Mouse (Mus musculus): ENCODE measurements around the gene Ebf1.

Gene Ebf1

DNA sequence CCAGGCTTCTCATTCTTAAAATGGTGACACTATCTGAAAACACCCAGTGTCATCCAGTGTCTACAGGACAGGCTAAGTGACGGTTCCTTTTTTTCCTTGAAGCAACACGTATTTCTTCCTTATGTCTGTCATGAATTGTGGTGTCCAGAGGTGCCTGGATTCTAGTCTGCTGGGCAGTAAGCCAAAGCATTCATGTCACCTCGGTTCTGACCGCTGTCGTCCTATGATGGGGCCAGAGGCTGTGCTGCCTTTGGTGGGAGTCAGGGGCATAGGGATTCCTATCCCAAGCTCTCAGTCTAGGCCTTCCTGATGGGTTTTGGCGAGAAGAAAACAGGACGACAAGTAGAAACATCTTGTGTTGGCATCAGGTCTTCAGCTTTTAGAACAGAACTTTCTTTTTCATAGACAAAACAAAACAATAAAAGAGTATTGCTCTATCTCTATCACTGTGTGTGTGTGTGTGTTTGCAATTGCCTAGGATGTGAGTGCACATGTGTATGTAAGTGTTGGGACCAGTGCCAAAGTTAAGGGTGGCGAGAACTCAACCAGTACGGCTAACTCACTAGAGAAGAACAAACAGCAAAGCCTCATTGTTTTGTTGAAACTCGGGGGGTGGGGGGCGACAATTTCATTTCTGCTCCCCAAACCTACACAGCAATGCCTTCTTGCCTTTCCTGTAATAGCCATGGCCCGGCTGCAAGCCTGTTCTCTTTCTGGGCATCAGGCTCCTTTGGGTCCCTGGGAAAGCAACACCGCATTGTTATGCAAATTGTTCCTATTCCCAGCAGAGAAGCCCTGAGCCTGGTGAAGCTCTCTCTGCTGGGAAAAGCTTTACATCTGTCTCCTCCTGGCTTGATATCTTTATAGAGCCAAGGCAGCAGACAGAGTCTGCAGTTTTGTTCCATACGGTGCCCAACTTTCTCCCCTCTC lies 224.3 kb downstream of the Ebf1 start:
- DNase-seq (ENCODE audit: low spot score in 2 of 2) = no peak

DNA sequence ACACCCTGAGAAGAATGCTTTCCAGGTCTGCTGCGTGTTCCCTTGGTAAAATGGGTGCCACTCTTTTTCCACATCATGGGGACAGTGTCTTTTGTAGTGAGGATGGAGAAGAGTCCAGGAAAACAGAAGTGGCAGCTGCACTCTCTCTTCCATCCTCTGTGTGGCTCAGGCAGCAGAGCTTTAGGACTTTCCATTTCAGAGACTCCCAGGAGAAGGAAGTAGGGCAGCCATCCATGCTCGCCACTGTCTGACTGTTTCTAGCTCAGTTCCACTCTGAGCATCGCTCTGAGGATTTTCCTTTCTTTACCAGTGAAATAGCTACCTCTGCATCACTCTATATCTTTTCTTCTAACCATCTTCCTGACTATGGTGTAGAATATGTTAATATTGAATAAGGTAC lies 234.8 kb downstream of the Ebf1 start:
- no peak for DNase-seq (ENCODE audit: low spot score in 2 of 2)

DNA sequence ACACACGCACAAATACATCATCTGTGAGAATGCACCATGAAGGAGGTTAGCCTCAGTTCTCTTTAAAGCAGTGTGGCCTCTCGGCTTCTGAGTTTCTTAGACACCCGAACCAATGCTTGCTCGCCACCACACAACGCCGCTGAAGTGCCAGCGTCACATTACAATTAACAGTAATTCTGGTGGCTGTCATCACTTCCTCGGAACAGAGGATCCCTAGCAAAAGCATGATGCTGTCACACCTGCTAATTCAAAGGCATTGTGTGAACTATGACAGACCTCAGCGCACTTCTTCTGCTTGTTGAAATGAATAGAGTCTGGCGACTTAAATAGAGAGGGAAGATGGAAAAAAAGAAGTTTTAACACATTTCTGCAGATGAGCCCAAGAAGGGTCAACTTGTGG lies 235.8 kb downstream of the Ebf1 start:
- no peak for DNase-seq (ENCODE audit: low spot score in 2 of 2)

DNA sequence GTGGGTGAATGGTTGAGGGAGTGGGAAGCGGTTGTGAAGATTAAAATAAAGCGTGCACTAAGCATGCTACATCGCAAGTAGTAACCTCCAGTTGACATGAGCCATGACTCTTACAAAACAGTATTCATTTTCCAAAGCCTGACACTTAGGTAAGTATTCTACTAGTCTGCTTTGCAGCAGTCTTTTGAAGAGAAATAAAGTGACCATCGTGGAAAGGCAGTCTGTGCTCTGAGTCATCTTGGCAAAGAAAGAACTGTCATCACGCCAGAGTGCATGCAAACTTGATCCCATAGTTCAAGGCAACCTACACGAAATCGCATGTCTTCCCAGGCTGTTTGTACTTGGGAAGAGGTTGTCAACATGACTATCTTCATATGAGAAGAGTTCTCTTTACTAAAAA lies 237.4 kb downstream of the Ebf1 start:
- no peak for DNase-seq (ENCODE audit: low spot score in 2 of 2)

DNA sequence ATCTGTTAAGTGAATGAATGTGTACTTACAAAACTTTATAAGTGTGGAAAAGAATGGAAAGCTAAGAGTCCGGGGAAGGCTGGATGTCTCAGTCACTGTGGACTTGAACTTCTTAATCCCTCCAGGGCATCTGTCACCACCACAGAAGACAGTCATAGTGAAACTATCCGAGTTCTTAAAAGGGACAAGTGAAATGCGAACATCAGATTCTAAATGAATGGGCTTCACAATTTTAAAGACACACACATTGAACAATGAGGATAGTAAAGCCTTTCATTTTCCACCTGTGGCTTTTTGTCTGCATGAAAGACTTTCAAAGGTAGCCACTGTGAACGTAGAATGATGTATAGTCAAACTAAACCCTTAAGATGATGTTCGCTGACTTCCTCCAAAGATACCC lies 244.0 kb downstream of the Ebf1 start:
- no peak for DNase-seq (ENCODE audit: low spot score in 2 of 2)

DNA sequence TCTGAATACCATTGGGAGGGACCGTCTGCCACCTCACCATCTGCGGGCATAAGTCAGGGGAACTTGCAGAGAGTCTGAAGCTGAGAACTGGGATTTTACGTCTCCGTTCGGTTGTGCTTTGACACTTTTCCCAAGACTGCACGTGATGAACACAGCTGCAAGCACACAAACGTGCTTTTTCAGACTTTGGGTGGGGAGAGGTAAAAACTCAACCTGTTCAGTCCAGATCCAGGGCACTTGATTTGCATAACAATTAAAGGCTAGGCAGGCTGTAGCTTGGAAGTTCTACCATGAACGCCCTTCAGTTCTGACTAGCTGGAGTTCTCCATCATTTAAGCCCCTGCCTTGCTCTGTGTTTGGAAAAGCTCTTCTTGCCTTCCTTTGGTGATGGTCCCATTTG lies 246.8 kb downstream of the Ebf1 start:
- DNase-seq (ENCODE audit: low spot score in 2 of 2) = no peak

DNA sequence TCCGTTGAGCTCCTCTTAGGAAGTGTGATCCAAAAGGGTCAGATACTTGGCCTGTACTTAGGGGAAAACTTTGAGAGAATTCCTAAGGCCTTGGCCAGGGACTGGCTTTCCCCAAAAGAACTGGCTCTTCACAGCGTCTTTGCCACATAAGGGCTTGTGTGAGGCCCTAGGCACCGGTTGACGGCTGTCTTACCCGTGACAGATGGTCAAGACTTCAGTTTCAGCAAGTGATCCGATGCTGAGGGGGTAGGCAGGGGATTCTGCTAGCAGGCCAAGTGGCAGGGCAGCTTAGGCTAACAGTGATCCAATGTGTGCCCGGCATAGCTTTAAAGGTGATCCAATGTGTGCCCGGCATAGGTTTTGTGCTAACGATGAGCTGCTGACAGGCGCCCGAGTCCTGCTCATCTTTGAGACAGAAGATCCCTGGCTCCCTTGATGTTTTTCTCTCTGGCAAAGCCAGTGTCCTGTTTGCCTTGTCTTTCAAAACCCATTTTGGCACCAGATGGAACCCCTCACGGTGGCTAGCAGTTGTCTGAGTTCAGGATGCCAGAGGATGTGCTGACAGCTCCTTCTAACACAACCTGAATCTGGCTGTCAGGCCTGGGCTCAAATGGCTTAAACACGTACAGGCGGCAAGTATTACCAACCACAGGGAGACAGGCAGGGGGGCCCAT lies 249.5 kb downstream of the Ebf1 start:
- DNase-seq (ENCODE audit: low spot score in 2 of 2) = no peak

DNA sequence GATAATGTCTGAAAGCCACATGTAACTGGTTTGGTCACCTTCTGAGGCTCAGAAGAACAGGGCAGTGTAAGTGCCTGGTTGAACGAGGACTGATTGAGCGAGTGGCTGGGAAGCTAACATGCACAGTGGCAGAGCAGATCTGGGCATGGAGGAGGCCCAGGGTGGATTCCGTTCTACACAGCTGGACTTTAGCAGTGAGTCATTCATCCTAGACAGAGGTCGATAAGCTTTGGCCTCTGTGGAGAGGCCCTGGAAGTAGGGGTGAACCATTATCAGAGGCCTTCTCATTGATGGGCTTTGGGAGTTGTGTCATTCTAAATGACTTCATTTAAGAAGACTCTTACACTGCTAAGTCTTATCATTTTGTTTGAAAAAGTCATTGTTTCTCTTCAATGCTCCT lies 250.3 kb downstream of the Ebf1 start:
- DNase-seq (ENCODE audit: low spot score in 2 of 2) = no peak

DNA sequence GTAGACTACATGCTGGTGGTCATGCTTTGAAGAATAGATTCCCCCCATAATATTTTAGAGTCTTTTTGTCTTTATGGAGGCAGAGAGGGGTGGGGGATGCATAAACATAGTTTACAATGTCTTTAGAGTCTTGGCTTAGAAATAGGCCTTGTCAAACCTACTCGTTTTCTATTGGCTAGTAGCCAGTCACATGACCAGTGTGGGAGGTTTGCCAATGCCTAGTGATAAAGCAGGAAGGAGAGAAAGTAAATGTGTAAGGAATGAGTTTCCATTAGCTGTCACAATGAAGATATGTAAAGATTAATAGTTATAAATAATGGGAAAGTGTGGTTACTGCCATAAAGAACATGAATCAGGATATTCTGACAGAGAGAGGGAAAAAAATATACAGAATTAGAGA lies 256.8 kb downstream of the Ebf1 start:
- DNase-seq (ENCODE audit: low spot score in 2 of 2) = no peak

DNA sequence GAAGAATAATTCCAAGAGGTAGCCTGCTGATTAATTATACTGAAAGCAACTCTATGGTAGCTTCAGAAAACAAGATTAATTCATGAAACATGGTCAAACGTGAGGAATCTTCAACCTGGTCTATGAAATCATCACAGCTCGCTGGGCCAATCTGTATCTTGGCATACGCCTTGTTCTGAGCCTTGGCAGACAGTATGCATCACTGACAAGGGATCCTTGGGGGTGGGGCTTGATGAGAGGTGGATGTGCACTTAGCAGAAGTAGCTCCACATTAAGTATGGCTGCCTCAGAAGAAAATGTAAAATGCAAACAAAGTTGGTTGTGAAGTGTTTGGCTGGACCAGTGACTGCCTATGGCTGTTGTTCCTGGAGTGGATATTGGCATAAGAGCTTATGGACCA lies 258.1 kb downstream of the Ebf1 start:
- DNase-seq (ENCODE audit: low spot score in 2 of 2) = no peak

DNA sequence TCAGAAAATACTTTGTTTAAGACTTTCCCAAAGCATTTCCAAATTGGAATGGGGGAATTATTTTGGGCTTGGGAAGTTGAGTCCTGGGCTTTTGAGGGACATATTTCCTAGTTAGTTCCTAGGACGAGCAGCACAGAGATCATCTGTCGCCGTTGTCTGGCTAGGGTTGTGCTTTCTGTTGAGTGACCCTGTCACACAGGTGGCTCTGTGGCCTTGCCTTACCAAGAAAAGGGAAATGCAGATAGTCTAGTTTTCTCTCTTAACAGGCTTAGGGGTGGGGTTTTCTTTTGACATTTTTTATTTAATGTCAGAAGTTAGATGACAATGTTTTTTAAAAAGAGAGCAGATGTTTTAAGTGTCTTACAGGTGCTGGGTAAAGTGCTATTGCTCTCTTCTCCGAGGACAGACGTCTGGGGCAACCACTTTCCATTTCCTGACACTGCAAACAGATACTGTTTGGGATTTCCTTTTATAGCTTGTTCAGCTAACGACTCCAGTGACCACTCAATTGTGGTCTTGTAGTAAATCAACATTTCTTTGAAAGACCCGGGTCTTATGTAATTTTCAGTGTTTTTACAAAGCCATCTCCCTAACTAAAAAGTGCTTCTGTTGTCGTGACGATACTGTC lies 264.1 kb downstream of the Ebf1 start:
- DNase-seq (ENCODE audit: low spot score in 2 of 2) = no peak

DNA sequence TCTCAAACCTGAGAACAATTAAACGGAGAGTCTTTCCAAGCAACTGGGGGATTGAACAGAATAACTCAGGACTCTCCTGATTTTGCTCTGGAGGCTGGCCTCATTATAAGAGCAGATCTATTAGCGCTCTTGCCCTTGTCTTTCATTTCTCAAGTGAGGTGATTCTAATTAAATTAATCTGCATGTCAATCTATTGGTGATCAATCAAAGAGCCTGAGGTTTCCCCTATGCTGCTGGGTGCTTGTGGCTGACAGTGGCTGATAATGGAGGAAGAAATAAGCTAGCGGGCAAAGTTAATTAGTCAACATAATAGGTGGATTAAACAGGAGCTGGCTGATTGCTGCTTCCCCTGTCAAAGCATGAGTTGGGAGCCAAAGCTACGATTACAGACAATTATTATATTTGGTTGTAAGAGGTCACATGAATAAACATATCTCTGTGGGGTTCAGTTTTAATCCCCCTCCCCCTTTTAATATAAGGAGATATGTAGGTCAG lies 265.4 kb downstream of the Ebf1 start:
- DNase-seq (ENCODE audit: low spot score in 2 of 2) = no peak

DNA sequence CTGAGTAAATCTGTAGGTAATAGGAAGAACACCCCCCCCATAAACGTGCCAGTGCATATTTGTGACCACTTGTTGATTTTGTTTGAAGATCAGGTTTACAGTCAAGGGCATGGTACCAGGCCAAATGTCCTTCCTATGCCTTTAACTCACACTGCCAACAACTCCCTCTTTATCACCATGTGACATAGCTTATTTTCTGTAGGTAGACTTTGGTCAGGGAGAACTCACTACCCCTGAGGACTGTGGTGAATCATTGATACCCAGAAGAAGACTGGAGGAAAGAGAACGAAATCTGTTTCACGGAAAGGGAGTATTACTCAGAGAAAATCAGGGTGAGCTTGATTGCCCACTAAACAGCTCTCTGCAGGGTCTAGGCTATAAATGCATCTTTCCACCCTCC lies 267.2 kb downstream of the Ebf1 start:
- DNase-seq (ENCODE audit: low spot score in 2 of 2) = no peak

DNA sequence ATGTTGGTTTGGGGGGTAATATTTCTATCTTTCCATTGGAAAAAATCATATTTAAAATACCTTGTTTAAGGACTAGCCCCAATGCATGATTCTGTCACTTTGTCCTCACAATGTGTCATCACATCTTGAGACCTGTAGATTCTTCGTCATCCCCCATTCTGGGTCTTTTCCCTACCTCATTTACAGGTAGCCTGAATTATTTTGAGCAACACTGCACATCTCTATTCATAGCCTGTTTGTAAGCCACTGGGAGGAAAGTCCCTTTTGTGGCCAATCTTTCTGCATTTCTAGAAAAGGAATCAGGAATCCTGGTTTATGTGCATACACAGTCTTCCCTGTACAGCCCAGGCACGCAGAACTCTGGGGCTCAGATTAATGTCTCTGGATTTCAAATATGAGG lies 269.8 kb downstream of the Ebf1 start:
- no peak for DNase-seq (ENCODE audit: low spot score in 2 of 2)

DNA sequence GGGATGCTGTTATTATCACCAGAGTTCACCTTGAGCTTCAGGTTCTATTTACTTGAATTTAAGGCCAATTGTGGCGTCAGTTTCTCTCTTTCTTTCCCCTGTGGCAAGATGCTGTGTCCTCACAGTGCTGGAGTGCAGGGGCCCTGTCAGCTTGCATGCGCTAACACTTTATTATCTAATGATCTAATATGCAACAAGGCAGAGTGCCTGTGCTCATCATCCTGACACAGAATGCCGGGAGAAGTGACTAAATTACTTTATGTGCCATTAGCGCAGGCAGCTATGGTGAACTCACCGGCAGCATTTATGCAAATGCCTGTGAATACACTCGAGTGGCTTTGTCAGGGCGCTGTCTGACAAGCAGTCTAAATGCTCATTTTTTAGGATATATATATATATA lies 270.6 kb downstream of the Ebf1 start:
- no peak for DNase-seq (ENCODE audit: low spot score in 2 of 2)

DNA sequence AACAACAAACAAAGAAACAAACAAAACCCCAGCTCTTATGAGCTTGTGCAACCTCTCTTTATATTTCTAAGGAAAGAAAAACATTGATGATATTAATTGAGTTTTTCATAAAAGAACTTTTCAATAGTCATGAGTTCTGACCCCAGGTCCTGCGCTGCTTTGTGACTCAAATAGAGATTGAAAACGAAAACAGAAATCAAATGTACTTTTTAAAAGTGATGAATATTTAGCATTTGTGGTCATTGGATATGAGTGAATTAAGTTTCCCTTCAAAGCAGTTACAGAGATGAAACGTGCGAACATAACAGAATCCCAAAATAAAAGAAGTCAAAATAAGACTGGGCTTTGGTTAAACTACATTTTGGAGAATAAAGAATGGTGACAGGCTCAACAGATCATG lies 271.3 kb downstream of the Ebf1 start:
- no peak for DNase-seq (ENCODE audit: low spot score in 2 of 2)

DNA sequence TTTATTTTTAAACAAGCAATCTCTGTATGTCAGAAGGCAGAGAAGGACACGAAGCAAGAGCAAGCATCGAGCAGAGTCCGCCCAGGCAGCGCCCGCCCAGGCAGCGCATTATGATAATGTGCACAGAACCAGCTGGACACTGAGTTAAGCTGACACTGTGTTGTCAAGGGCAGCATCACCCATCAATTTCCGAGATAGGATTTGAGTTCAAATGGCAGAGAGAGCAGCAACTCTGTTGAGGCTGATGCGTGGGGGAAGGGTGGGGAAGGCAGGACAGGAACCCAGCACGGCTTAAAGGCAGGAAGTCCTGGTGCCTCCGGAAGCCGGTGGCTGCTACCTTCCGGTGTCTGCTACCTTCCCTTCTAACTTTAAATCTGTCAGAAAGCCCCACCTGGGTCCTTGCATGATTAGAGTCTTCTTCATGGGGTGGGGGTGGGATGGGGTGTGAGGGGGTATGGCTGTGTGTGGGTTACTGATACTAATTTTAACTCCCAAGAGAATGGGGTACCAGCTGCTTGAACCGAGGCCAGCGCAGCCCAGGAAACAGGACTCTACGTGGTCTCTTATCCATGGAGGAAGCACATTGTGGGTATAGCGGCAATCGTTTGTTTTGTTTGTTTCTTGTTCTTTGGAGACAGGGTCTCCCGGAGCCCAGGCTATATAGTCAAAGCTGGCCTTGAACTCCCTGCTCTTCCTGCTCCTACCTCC lies 275.9 kb downstream of the Ebf1 start:
- no peak for DNase-seq (ENCODE audit: low spot score in 2 of 2)

DNA sequence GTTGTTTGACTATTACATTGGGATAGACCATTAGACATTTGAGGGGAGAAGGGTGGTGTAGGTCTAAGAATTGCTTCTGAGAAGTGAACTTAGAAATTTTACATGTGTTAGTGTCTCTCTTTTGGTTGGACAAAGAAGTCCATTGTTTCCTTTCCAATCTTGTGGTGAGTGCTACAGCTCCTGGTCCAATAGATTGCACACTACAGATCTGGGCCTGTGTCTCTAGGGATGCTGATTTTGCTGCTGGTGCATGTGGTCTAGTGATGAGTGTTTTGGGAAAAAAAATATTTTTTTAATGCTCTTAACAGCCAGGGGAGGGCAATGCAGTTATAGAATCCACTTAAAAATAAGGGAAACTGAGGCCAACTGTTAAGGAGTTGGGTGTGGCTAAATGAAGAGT lies 276.9 kb downstream of the Ebf1 start:
- no peak for DNase-seq (ENCODE audit: low spot score in 2 of 2)

DNA sequence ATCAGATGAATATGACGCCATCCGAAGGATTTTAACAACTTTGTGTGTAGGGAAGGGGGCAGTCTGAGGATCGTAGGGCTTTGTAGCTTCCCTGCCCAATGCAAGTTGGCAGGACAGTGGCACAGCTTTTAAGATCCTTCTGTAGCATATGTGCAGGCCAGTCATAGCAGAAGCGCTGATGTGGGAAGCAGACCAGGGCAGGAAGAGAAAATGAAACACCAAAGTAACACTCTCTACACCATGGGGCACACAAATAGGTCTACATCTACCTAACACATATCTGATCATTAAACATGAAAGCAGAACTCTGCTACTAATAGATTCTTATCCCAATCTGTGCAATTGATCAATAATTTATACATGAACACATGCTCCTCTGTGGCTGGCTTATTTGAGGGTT lies 277.7 kb downstream of the Ebf1 start:
- no peak for DNase-seq (ENCODE audit: low spot score in 2 of 2)

DNA sequence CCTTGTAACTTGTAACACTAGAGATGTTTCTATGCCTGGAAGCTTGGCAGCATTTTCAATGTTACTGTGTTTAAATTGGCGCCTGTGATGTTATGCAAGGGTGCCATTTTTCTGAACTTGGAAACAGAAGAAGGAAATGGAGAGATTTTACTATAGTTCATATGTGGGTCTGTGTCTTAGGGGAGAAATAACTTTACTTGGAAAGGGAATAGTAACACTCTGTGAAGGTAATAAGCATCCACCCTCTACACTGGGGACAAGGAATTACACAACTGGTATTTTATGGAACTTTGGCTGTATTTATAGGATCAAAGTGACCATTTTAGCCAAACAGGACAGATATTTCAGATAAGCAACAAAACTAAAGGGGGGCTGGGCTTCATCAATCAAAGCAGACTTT lies 278.8 kb downstream of the Ebf1 start:
- no peak for DNase-seq (ENCODE audit: low spot score in 2 of 2)

DNA sequence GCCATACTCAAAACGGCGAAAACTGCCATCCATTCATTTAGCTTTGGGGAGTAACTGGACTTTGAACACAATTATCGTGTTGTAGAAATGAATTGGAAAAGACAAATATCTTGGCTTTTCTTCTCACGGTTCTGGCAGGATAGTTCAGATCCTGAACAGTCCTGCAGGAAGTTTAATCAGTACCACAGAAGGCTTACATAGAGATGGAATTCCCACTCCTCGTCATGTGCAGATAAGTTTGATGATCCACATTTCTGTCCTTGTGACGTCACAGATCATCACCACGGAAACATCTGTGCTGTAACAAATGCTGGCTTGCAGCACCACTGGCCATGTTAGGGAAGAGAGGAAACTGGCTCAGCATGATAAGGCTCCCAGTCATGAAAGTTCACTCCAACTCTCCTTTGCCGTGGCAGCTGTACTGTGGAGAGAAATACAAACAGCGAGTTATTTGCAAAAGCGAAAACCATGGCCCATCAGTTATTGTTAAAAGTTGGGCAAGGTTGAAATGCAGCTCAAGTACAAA lies 280.1 kb downstream of the Ebf1 start:
- no peak for DNase-seq (ENCODE audit: low spot score in 2 of 2)

DNA sequence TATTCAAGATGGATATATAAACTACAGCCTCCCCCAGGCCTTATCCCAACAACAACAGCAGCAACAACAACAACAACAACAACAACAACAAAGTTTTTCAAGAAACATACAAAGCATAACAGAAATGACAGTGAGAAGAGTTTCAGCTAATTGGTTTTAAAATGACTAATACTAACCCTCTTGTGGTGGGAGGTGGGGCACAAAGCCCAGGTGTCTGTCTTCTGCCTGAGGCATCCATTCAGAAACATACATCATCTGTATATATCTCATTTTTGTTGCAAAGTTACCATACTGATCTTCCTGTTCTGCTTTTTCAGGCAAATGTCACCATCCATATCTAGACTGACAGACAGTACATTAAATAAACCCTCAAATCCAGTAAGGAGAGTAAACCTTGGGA lies 282.4 kb downstream of the Ebf1 start:
- no peak for DNase-seq (ENCODE audit: low spot score in 2 of 2)

All from urinary bladder, postnatal 4 days (tissue).